Mouse (Mus musculus): ENCODE results near the gene Eng. TPM values are rescaled to one million over a fixed set of nuclear protein-coding genes. Genes with fewer than 3 reads are reported as not detected.

Gene Eng
- total RNA-seq, 2 experiments from 2014 or later = 16.4 to 19.7 TPM

- peak overlapping the region; percentile 60; the same call in 1 of the 2 replicates for H3K27ac ChIP-seq
- DNase-seq (ENCODE audit: low spot score in 2 of 2) = no peak
- no peak for TF ChIP-seq CTCF (conservative IDR thresholded peaks at IDR 0.05)
- H3K4me3 ChIP-seq = peak overlapping the region; percentile 51
These were observed 82.1 kb downstream of the Eng start for GRCm38 (mm10) chr2:32728463-32728862.

- DNase-seq (ENCODE audit: low spot score in 2 of 2) = no peak
- H3K4me3 ChIP-seq = no peak overlapping the region; the same call in 1 of the 2 replicates
- TF ChIP-seq CTCF (conservative IDR thresholded peaks at IDR 0.05) = no peak
- H3K27ac ChIP-seq = no peak overlapping the region
These were observed 83.2 kb downstream of the Eng start for GRCm38 (mm10) chr2:32729547-32729946.

- DNase-seq (ENCODE audit: low spot score in 2 of 2) = no peak
- Histone ChIP-seq H3K27ac (no peak overlapping the region), H3K4me3 (no peak overlapping the region)
- no peak for TF ChIP-seq CTCF (conservative IDR thresholded peaks at IDR 0.05)
These were observed 84.5 kb downstream of the Eng start for GRCm38 (mm10) chr2:32730854-32731253.

- Histone ChIP-seq H3K27ac (no peak overlapping the region), H3K4me3 (no peak overlapping the region)
- DNase-seq (ENCODE audit: low spot score in 2 of 2) = no peak
- TF ChIP-seq CTCF (conservative IDR thresholded peaks at IDR 0.05) = no peak
These were observed 85.5 kb downstream of the Eng start for GRCm38 (mm10) chr2:32731911-32732310.

Small RNA genes within 50 kb of the gene (microRNA-seq; reads per million reads assigned to microRNA genes)
- 0 reads per million in 2 experiments for gene Gm47291
- 0 reads per million in 2 experiments for gene Mir1954
- 0.18 to 0.64 reads per million in 2 experiments for gene Mir2861
- gene Mir3960 = 0 to 0.64 reads per million in 2 experiments
- 0 to 0.18 reads per million in 2 experiments for gene Mir8093

Other genes starting within 250 kb of the Eng start
- 1 to 10 TPM; 4.3 to 4.5 TPM for gene Naif1, start 196.1 kb upstream of the Eng start, total RNA-seq (2021)
- 10 to 100 TPM; 54.5 to 57.6 TPM for gene Slc25a25, start 195.2 kb upstream of the Eng start, total RNA-seq (2021)
- gene Fam102a, start 111.3 kb upstream of the Eng start, total RNA-seq (2021) = 10 to 100 TPM; 77.1 TPM
- gene Dpm2, start 75.7 kb upstream of the Eng start, total RNA-seq (2021) = 10 to 100 TPM; 77.6 to 84.0 TPM
- gene Pip5kl1, start 71.8 kb upstream of the Eng start, total RNA-seq (2021) = 1 to 10 TPM; 4.4 to 5.0 TPM
- under 1 TPM in 1 of 2 experiments, not detected in 1; 0.71 TPM for gene 9430097D07Rik, start 70.9 kb upstream of the Eng start, total RNA-seq (2021)
- 10 to 100 TPM; 36.4 to 40.0 TPM for gene St6galnac4, start 59.5 kb upstream of the Eng start, total RNA-seq (2021)
- gene St6galnac6, start 46.9 kb upstream of the Eng start, total RNA-seq (2021) = 100 to 1,000 TPM; 117 to 124 TPM
- 100 to 1,000 TPM; 120 to 123 TPM for gene Ak1, start 24.8 kb upstream of the Eng start, total RNA-seq (2021)
- 10 to 100 TPM; 10.7 to 14.6 TPM for gene Fpgs, start 57.5 kb downstream of the Eng start, total RNA-seq (2021)
- gene Cdk9, start 66.5 kb downstream of the Eng start, total RNA-seq (2021) = 100 to 1,000 TPM; 115 to 121 TPM
- gene Sh2d3c, start 74.5 kb downstream of the Eng start, total RNA-seq (2021) = 10 to 100 TPM; 18.9 to 20.1 TPM
- gene 6330409D20Rik, start 94.4 kb downstream of the Eng start, total RNA-seq (2021) = 1 to 10 TPM; 1.4 to 2.9 TPM
- gene Tor2a, start 110.6 kb downstream of the Eng start, total RNA-seq (2021) = 10 to 100 TPM; 30.3 to 32.3 TPM
- under 1 TPM; 0.69 to 0.82 TPM for gene Ttc16, start 129.0 kb downstream of the Eng start, total RNA-seq (2021)
- 1 to 10 TPM; 5.9 to 6.4 TPM for gene Ptrh1, start 129.2 kb downstream of the Eng start, total RNA-seq (2021)
- gene Cfap157, start 137.8 kb downstream of the Eng start, total RNA-seq (2021) = 1 to 10 TPM in 1 of 2 experiments, not detected in 1; 2.0 TPM
- gene Stxbp1, start 200.7 kb downstream of the Eng start, total RNA-seq (2021) = 100 to 1,000 TPM; 550 to 603 TPM
- gene Fam129b, start 229.5 kb downstream of the Eng start, total RNA-seq (2021) = 10 to 100 TPM; 14.5 to 14.9 TPM